Mouse (Mus musculus) kidney, postnatal 14 days (tissue): ENCODE measurements around the gene Fam71e1.

Source experiments
- DNase-seq: peaks from one replicate; pipeline ENCODE4 v3.0.0; 2022; ENCODE audit warnings: mixed read lengths

Fam71e1 gene

GRCm38 (mm10) chr7:44471880-44472557 lies 24.4 kb upstream of the Fam71e1 start:
- DNase-seq: no peak

DNA sequence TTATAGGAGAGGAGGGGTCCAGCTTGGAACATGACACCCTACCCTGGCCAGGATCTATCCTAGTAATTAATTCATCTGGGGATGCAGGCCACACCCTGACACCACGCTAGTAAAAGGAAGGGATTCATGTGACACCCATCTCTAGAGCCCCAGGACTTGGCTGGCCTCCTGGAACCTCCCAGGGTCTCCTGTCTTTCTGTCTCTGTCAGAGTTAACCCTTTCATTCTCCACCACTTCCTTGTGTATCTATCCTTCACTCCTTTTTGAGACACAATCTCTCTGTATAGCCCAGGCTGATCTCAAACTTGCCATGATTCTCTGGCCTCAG lies 23.9 kb upstream of the Fam71e1 start:
- DNase-seq: no peak

- no peak for DNase-seq
Measured at GRCm38 (mm10) chr7:44472961-44473646, 23.3 kb upstream of the Fam71e1 start.

DNA sequence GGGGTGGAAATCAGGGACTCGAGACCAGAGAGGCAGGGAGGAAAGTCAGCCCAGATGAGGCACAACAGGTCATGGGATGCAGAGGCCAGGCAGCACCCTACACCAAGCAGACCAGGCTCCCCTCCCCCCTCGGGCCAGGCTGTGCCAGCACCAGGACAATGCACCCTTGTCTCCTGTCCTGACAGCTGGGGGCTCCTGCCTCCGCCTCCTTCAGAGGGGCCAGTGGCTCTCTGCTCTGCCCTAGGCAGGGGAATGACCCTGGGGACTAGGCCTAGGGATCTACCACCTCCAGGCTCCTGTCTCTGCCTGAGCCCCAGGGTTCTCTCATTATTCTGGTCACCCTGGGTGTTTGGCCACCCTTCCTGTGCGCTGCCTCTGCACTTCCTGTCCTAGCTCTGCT lies 22.0 kb upstream of the Fam71e1 start:
- no peak for DNase-seq

DNA sequence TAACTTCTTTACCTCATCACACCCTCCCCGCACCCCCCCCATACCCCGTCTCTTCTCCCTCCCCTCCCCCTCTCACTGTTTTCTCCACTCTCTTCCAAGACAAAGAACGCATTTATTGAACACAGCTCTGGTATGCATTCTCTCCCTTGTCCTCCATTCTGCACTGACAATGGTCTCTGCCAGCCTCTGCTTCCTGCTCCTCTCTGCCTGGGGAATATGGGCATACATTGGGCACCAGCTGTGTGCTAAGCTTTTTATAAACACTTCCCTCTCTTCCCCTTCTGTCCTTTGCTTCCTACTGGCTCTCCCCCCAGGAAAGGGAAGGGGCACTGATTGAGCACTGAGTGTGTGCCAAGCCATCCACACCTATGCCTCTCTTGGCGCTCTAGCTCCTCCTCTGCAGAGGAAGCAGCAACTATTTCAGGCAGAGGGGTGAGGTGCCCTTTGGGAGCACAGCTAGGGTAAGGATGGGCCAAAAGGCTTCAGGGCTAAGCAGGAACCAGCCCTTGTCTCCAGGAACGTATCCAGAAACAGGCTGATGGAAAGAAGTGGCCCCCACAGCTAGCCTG lies 21.3 kb upstream of the Fam71e1 start:
- no peak for DNase-seq

GRCm38 (mm10) chr7:44482836-44483435 lies 13.4 kb upstream of the Fam71e1 start:
- DNase-seq: no peak

DNA sequence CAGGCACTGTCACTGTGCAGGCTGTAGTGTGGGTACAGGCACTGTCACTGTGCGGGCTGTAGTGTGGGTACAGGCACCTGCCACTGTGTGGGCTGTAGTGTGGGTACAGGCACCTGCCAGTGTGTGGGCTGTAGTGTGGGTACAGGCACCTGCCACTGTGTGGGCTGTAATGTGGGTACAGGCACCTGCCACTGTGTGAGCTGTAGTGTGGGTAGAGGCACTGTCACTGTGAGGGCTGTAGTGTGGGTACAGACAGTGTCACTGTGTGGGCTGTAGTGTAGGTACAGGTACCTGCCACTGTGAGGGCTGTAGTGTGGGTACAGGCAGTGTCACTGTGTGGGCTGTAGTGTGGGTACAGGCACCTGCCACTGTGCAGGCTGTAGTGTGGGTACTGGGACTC lies 12.3 kb upstream of the Fam71e1 start:
- no peak for DNase-seq

DNA sequence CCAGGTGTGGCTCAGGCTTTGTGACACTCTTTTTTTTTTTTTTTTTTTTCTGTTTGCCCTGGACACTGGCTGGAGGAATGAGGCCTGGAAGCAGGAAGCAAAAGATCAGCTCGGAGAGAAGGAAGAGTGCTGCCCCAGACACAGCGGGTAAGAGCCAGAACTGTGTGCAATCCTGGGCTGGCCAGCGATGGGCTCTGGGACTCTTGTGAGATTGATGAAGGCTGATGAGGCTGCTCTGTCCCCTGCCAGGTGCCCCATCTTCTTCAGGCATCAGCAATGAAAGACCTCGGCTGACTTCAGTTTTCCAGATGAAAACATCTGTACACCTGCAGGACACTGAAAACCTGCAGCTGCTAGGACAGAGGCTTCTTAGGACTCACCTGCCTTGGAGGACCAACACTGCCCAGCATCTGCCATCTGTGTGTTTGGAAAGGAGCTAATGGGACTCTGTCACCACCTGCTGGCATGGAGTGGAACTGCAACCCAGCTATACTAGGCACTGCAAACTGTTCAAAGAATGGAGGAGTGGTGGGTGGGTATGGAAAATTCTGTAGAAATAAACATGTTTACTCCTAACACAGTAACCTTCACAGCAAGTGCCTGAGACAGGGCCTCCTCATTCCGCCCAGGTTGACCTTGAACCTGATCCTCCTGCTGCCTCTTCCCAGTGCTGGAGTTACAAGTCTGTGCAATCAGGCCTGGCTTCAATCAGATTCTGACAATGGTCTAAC lies 11.4 kb upstream of the Fam71e1 start:
- DNase-seq: peak; percentile 78

GRCm38 (mm10) chr7:44485572-44486195 lies 10.7 kb upstream of the Fam71e1 start:
- no peak for DNase-seq

DNA sequence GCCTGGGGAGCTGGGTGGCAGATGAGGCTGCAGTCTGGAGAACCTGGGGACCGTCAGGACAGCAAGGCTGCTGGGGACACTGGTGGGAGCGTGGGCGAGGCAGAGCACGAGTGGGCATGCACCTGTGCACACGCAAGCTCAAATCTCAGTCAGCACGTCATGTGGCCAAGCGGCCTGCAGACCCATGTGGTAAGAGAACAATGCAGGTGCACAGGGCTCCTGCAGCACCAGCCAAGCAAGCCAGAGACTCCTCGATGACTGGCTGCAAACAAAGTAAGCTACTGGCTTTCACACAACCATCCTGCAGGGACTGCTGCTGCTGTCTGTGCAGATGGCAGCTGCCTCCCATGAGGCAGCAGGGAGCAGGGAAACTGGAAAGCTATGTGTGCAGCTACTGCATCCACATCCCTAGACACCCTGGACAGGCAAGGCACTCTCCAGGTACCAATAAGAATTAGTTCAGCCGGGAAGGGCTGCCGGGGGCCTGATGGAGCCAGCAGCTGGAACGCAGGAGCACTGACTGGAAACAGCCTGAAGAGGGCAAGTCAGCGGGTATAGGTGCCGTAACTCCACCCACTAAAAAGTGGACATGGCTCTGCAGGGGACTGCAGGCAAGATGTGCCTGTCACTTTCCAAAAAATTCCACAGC lies 9.3 kb upstream of the Fam71e1 start:
- DNase-seq: no peak

- DNase-seq: no peak
Measured at GRCm38 (mm10) chr7:44487936-44488335, 8.4 kb upstream of the Fam71e1 start.

DNA sequence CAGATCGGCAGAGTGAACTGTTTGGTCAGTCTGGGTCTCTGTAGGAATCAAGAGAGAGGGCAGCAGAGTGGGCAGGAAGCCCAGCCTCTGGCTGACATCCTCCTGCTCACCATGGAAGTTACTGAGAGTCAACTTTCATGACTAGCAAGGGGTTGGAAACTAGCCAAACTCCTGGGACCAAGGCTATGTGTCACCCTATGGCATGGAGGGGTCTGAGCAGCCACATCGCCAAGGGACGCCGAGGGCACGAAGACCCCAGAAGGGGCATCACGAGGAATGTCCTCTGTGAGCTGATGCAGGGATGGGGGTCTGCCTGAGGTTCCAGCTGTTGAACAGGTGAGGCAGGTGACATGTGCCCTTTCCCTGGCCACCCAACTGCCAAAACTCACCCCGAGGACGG lies 7.8 kb upstream of the Fam71e1 start:
- no peak for DNase-seq

GRCm38 (mm10) chr7:44490281-44490680 lies 6.1 kb upstream of the Fam71e1 start:
- DNase-seq: no peak

GRCm38 (mm10) chr7:44491391-44491790 lies 5.0 kb upstream of the Fam71e1 start:
- no peak for DNase-seq

- DNase-seq: no peak
Measured at GRCm38 (mm10) chr7:44492166-44492826, 4.1 kb upstream of the Fam71e1 start.

DNA sequence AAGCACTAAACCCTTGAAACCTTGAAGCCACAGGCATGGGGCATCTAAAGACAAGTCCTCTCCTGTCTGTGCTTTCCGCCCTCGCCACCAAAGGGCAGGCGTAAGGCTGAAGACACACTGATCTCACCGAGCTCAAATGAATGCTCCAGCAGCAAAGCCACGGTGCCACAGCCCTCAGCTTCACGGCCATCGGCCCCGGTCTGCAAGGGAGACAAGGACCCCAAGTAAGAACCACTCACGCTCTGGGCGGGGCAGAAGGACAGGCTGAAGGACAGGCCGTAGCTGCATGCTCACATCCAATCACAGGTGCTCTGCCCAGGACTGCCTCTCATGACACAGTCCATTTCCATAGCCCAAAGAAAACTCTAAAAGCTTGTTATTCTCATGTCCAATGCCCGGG lies 1.7 kb upstream of the Fam71e1 start:
- DNase-seq: no peak

DNA sequence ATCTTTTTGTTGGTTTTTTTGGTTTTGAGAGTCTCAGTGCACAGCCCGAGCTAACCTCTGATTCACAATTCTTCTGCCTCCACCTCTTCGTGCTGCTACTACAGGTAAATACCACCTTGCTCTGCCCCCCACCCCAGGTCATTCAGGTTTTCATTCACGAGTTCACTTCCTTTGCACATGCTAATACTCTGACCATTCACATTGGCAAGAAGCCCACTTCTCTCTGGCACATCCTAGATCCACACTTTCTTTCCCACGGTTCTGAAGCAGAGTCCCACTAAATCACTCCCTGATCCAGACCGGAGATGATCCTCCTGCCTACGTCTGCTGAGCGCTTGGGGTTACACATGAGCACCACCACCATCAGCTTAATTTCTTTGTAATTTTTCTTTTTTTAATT lies 1.3 kb upstream of the Fam71e1 start:
- DNase-seq: no peak

- no peak for DNase-seq
Measured at GRCm38 (mm10) chr7:44496771-44497109, 359 bp downstream of the Fam71e1 start.

DNA sequence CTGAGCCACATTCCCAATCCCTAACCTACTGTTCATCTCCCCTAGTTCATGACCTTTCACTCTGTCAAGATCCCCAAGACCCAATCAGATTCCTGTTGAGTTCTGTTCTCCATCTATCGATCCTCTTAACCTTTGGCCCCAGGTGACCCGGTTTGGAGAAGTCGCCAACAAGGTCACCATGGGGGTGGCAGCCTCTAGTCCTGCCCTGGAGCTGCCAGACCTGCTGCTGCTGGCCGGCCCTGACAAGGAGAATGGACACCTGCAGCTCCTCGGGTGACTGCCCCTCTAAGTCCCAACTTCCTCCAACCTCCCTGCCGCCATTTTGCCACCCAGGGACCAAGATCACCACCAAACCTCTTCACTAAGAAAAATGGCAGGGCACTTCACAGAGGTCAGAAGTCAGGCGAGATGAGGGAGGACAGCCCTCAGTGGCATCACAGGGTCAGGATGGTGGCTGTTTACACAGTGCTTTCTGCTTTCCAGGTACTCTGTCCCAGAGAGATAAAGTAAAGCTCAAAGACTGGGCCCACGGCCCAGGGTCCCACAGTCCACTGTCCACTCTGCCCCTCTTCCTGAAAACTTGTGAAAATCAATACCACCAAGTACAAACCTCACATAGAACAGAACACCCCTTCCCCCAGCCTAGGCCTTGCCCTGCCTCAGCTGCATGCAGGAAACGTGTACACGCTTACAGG lies 1.1 kb downstream of the Fam71e1 start:
- no peak for DNase-seq

DNA sequence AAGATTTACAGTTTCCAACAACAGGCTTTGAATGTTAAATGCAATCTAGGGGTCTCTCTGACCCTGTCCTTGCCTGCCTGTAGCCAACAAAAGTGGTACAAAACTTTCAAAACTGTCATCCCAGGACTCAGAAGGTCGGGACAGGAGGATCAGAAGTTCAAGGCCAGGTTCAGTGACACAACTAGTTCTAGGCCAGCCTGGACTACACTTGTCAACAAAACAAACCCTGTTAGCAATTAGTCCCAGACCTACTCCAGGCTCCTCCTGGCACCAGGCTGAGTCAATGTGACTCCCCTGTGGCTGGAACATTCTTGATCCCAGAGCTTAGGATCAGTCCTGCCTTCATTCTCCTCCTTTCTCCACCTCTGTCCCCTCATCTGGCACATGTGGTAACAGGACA lies 2.5 kb downstream of the Fam71e1 start:
- DNase-seq: no peak

DNA sequence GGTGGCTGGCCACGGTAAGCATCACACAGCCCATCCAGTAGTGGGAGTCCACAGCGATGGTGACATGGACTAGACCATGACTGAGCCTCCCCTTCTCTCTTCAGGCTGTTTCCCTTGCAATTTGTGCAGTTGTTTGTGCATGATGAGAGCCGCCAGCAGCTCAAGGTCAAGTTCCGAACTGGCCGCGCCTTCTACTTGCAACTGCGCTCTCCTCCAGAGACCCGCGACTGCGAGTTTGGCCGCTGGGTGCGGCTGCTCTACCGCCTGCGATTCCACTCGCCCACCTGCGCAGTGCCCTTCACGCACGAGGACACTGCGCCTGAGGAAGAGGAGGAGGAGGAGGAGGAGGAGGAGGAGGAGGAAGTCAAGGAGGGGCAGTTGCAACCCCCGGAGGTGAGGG lies 3.7 kb downstream of the Fam71e1 start:
- DNase-seq: no peak
